Mouse (Mus musculus) liver, postnatal 0 days (tissue): ENCODE results near the gene Klhl2. TPM values are rescaled to one million over a fixed set of nuclear protein-coding genes. Genes with fewer than 3 reads are reported as not detected.
A peak's percentile ranks its signal among the peaks of the same experiment; 100 is the strongest.

Source experiments
- ATAC-seq: fragments of 200-750 bp; cut with Nextera tagmentation; 2 replicates; pipeline ENCODE4 v1.8.0; 2017; ENCODE audit warnings: mild to moderate bottlenecking, moderate library complexity
- DNase-seq: peaks from one replicate; pipeline ENCODE4 v3.0.0-alpha.2; 2016
- H3K27ac ChIP-seq: fragments of 300-500 bp; sonication (generic); 2 replicates; pipeline ENCODE4 v1.5.1; 2014; ENCODE audit warnings: antibody characterized with exemption, moderate library complexity, mild to moderate bottlenecking, low read depth
- H3K27me3 ChIP-seq: fragments of 300-500 bp; sonication (generic); 2 replicates; pipeline ENCODE4 v1.6.1; 2014; ENCODE audit warnings: low read length, control low read depth, mixed read lengths; ENCODE audit not compliant: insufficient read depth
- H3K36me3 ChIP-seq: fragments of 300-500 bp; sonication (generic); replicated peaks from 2 replicates; pipeline ENCODE4 v1.6.1; 2014; ENCODE audit warnings: mild to moderate bottlenecking, control low read depth, low read length, moderate library complexity, mixed read lengths; ENCODE audit not compliant: insufficient read depth
- H3K4me1 ChIP-seq: fragments of 300-500 bp; sonication (generic); 2 replicates; pipeline ENCODE4 v1.6.1; 2014; ENCODE audit warnings: antibody characterized with exemption, mild to moderate bottlenecking, control low read depth; ENCODE audit not compliant: insufficient read depth
- H3K4me2 ChIP-seq: fragments of 300-500 bp; sonication (generic); 2 replicates; pipeline ENCODE4 v1.6.1; 2014; ENCODE audit warnings: low read depth, mild to moderate bottlenecking, low read length, moderate library complexity, mixed read lengths
- H3K4me3 ChIP-seq: fragments of 300-500 bp; sonication (generic); 2 replicates; pipeline ENCODE4 v1.5.1; 2014; ENCODE audit warnings: low read depth, low read length
- H3K9ac ChIP-seq: fragments of 300-500 bp; sonication (generic); replicated peaks from 2 replicates; pipeline ENCODE4 v1.6.1; 2014; ENCODE audit warnings: mild to moderate bottlenecking, moderate library complexity
- H3K9me3 ChIP-seq: fragments of 300-500 bp; sonication (generic); 2 replicates; pipeline ENCODE4 v1.6.1; 2016; ENCODE audit warnings: mild to moderate bottlenecking, control low read depth, low read length, mixed read lengths
- CTCF ChIP-seq: sonication (generic); IDR thresholded peaks from 2 replicates; pipeline ENCODE4 v1.5.1; 2016; ENCODE audit warnings: antibody characterized with exemption, low read depth
- EP300 ChIP-seq: IDR thresholded peaks from 2 replicates; pipeline ENCODE4 v1.6.1; 2016; ENCODE audit warnings: antibody characterized with exemption, low read depth, mild to moderate bottlenecking
- WGBS: fragments of 180-500 bp; shearing (Covaris S2); extraction: QIAGEN DNeasy Blood & Tissue Kit; methylation state at CpG from one replicate; pipeline ENCODE4 v1.1.7; 2014; ENCODE audit not compliant: insufficient replicate concordance; 5-methylcytosine and 5-hydroxymethylcytosine counted together
- polyA plus RNA-seq: library from polyadenylated mRNA; unstranded; fragments of >200 nt; fragmentation: Nextera tagmentation; extraction: Ambion mirVana; gene quantifications from 2 replicates; pipeline ENCODE4 v1.2.1, GENCODE M21; 2015

Gene Klhl2
- polyA plus RNA-seq, 1 experiment from 2014 or later = 6.7 TPM

- DNase-seq (no peak), ATAC-seq (no peak)
- Histone ChIP-seq H3K9ac (no peak overlapping the region), H3K27ac (no peak overlapping the region), H3K9me3 (no peaks in the 10 kb centered on the region), H3K4me1 (no peaks in the 10 kb centered on the region; the same call in 1 of the 2 replicates), H3K27me3 (no peaks in the 10 kb centered on the region), H3K4me2 (peak overlapping the region; percentile 29; the same call in 1 of the 2 replicates), H3K4me3 (no peak overlapping the region), H3K36me3 (no peaks in the 10 kb centered on the region)
- WGBS = 74% methylated on average over 8 of the region's 8 CpGs
- TF ChIP-seq CTCF (no peak), EP300 (no peak)
Measured at GRCm38 (mm10) chr8:64799306-64799705, 50.5 kb downstream of the Klhl2 start.

GRCm38 (mm10) chr8:64798503-64798902, 51.3 kb downstream of the Klhl2 start:
- Histone ChIP-seq H3K4me3 (no peak overlapping the region), H3K9ac (no peak overlapping the region), H3K27me3 (no peaks in the 10 kb centered on the region), H3K9me3 (no peaks in the 10 kb centered on the region), H3K4me1 (no peaks in the 10 kb centered on the region; the same call in 1 of the 2 replicates), H3K4me2 (no peak overlapping the region), H3K27ac (no peak overlapping the region), H3K36me3 (no peaks in the 10 kb centered on the region)
- ATAC-seq (no peak), DNase-seq (no peak)
- TF ChIP-seq EP300 (no peak), CTCF (no peak)
- 72% methylated on average over 3 of the region's 3 CpGs for WGBS

GRCm38 (mm10) chr8:64797751-64798150, 52.1 kb downstream of the Klhl2 start:
- WGBS = 82% methylated on average over 10 of the region's 10 CpGs
- Histone ChIP-seq H3K27me3 (no peaks in the 10 kb centered on the region), H3K9ac (no peak overlapping the region), H3K4me2 (no peak overlapping the region), H3K4me1 (no peaks in the 10 kb centered on the region; the same call in 1 of the 2 replicates), H3K27ac (no peak overlapping the region), H3K4me3 (no peak overlapping the region), H3K9me3 (no peaks in the 10 kb centered on the region), H3K36me3 (no peaks in the 10 kb centered on the region)
- TF ChIP-seq CTCF (no peak), EP300 (no peak)
- DNase-seq = no peak
- no peak for ATAC-seq

- 77% methylated on average over 4 of the region's 4 CpGs for WGBS
- Histone ChIP-seq H3K9me3 (no peaks in the 10 kb centered on the region), H3K27ac (peak overlapping the region; percentile 83), H3K4me3 (no peak overlapping the region), H3K4me1 (peaks cover 11% of the 10 kb centered on the region), H3K9ac (no peak overlapping the region), H3K4me2 (no peak overlapping the region), H3K36me3 (no peaks in the 10 kb centered on the region), H3K27me3 (no peaks in the 10 kb centered on the region)
- ATAC-seq (no peak), DNase-seq (no peak)
- TF ChIP-seq EP300 = no peak
- no peak for TF ChIP-seq CTCF
Measured at GRCm38 (mm10) chr8:64791250-64791881, 58.5 kb downstream of the Klhl2 start.

- no peak for DNase-seq
- peaks cover 11% of the 10 kb centered on the region for H3K4me1 ChIP-seq
- H3K9ac ChIP-seq = no peak overlapping the region
- TF ChIP-seq EP300 = no peak
- no peak for TF ChIP-seq CTCF
- no peak overlapping the region for H3K4me3 ChIP-seq
- H3K4me2 ChIP-seq = no peak overlapping the region
- no peaks in the 10 kb centered on the region for H3K9me3 ChIP-seq
- no peaks in the 10 kb centered on the region for H3K36me3 ChIP-seq
- WGBS = 49% methylated on average over 2 of the region's 2 CpGs
- peak; percentile 89 for ATAC-seq
- peak overlapping the region; percentile 83 for H3K27ac ChIP-seq
- H3K27me3 ChIP-seq = no peaks in the 10 kb centered on the region
Measured at GRCm38 (mm10) chr8:64790418-64790817, 59.4 kb downstream of the Klhl2 start.

- WGBS = 75% methylated on average over 4 of the region's 4 CpGs
- Histone ChIP-seq H3K9ac (no peak overlapping the region), H3K27ac (no peak overlapping the region), H3K4me2 (no peak overlapping the region), H3K27me3 (no peaks in the 10 kb centered on the region), H3K4me1 (peaks cover 11% of the 10 kb centered on the region), H3K36me3 (no peaks in the 10 kb centered on the region), H3K9me3 (no peaks in the 10 kb centered on the region), H3K4me3 (no peak overlapping the region)
- DNase-seq (peak; percentile 31), ATAC-seq (no peak)
- no peak for TF ChIP-seq EP300
- no peak for TF ChIP-seq CTCF
Measured at GRCm38 (mm10) chr8:64788715-64789114, 61.1 kb downstream of the Klhl2 start.
